Mouse (Mus musculus) megakaryocyte, embryonic 14.5 days (primary cell): Measurements from ENCODE around the gene Sema4d. TPM values are rescaled to one million over a fixed set of nuclear protein-coding genes. Genes with fewer than 3 reads are reported as not detected.

Experiments
- H3K27me3 ChIP-seq: replicated peaks from 2 replicates; pipeline ENCODE3; 2012; ENCODE audit warnings: inconsistent platforms
- H3K36me3 ChIP-seq: replicated peaks from 2 replicates; pipeline ENCODE3; 2012; ENCODE audit warnings: low read length, inconsistent platforms, mixed read lengths
- H3K4me1 ChIP-seq: 2 replicates; pipeline ENCODE4 v1.6.1; 2012; ENCODE audit warnings: inconsistent platforms
- H3K4me3 ChIP-seq: replicated peaks from 2 replicates; pipeline ENCODE3; 2012; ENCODE audit warnings: moderate library complexity, mild to moderate bottlenecking, inconsistent platforms
- H3K9me3 ChIP-seq: 2 replicates; pipeline ENCODE4 v1.6.1; 2012; ENCODE audit warnings: inconsistent platforms
- FLI1 ChIP-seq: IDR thresholded peaks from 2 replicates; pipeline ENCODE4 v1.6.1; 2012; ENCODE audit warnings: low read length, inconsistent platforms, mixed read lengths
- GATA1 ChIP-seq: IDR thresholded peaks from 3 replicates; pipeline ENCODE4 v1.6.1; 2012; ENCODE audit warnings: mixed read lengths, low read length, inconsistent platforms, borderline replicate concordance
- polyA plus RNA-seq: library from polyadenylated mRNA; stranded (reverse); fragments of >175 nt; gene quantifications from 2 replicates; pipeline ENCODE4 v1.2.3, GENCODE M21; 2012; ENCODE audit warnings: low replicate concordance; ENCODE audit not compliant: insufficient read depth

Sema4d gene
- polyA plus RNA-seq, 1 experiment = 55.2 TPM

DNA sequence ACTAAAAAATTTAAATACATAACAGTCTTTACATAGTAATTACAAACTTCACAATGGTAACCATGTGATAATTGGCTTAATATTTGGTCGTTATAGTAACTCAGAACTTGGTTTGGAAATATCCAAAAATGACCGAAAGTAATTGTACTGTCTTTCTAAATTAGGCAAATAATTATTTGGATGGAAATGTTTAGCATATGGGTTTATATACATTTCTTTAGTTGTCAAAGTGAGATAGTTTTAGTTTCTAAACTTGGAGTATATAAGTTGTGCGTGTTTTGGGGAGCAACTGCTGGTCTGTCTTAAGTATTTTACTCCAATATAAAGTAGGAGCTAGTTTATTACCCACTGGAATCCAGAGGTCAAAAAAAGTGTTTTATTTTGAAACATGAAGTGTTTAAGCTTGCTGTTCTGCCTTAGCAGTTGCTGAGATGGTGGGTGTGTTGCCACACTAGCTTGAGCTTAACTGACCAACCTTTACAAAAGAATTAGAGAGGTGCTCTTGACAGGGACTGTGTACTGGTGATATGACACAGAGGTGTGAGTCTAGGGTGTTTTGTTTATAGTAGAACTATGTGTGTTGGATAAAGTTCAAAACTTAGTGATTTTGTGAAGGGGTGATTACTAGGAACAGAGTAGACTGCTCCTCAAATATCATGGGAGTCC, 147.1 kb downstream of the Sema4d start:
- H3K27me3 ChIP-seq = no peaks in the 10 kb centered on the region
- no peaks in the 10 kb centered on the region for H3K9me3 ChIP-seq
- TF ChIP-seq GATA1 (no peak), FLI1 (no peak)
- peak overlapping the region; percentile 98 for H3K4me3 ChIP-seq
- peaks cover 51% of the 10 kb centered on the region for H3K4me1 ChIP-seq
- peaks cover 23% of the 10 kb centered on the region for H3K36me3 ChIP-seq

DNA sequence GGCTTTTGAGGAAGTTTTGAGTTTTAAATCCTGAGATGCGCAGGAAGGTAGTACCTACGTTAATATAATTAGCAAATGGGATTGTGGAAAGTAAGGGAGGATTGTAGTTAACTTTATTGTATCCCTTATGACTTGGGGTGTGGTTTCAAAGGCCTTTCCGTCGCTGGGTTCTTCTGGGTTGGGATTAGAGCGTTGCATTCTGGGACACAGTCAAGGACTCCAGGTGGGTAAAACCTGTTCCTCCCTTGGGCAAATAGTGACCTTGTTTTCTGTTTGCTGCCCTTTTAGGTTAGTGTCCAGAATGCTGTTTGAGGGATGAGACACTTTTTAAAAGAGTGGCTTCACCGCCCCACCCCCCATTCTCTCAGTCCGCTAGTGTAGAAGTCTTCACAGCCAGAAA, 147.7 kb downstream of the Sema4d start:
- Histone ChIP-seq H3K9me3 (no peaks in the 10 kb centered on the region), H3K4me3 (peak overlapping the region; percentile 98), H3K4me1 (peaks cover 46% of the 10 kb centered on the region), H3K27me3 (no peaks in the 10 kb centered on the region), H3K36me3 (peaks cover 18% of the 10 kb centered on the region)
- TF ChIP-seq FLI1 (no peak), GATA1 (no peak)

DNA sequence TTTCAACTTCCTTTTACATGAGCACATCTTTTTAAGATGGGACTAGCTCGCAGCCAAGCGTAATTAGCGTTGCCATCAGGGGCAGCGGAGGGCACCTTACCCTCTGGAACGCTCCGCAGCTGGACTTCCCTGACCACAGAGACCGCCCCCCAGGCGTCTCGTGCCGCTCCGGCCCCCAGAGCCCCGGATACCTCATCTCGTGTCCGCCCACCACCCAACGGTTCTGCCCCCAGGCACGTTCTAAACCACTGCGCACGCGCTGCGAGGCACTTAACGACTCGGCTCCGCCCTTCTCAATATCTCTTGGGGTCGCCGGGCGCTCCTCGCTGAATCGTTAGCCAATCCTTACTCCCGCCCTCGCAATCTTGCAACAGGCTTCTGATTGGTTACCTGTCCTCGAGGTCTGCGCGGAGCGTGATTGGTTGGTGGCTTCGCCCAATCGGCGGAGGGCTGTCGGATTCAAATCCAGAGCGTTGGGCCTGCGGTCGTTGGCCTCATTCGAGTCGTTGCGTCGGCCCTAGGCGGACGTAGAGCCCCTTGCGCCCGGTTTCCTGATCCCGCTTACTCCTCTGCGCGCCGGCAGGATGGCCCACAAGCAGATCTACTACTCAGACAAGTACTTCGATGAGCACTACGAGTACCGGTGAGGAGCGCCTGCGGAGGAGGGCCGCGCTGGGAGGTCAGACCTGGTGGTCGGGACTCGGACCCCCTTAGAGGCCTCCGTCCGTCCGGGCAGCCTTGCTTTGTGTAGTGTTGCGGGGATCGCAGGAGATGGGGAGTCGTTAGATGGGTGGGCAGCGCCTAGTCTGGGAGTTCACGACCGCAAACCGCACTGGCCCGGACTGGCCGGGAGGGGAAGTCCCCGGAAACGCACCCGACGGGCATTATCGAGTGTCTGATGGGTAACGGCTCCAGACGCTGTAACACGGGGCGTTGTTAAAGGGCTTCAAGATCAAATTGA, 148.4 kb downstream of the Sema4d start, which contains the start of gene Cks2:
Cks2 (plus strand) TSS at position 404 of the 961 bp plus-strand sequence.
- peaks cover 43% of the 10 kb centered on the region for H3K4me1 ChIP-seq
- H3K36me3 ChIP-seq = peaks cover 15% of the 10 kb centered on the region
- TF ChIP-seq FLI1 (no peak), GATA1 (no peak; the same call in 2 of the 3 replicates)
- peak within 1 kb of the TSS; percentile 98 for H3K4me3 ChIP-seq
- H3K9me3 ChIP-seq = no peaks in the 10 kb centered on the region
- no peaks in the 10 kb centered on the region for H3K27me3 ChIP-seq

DNA sequence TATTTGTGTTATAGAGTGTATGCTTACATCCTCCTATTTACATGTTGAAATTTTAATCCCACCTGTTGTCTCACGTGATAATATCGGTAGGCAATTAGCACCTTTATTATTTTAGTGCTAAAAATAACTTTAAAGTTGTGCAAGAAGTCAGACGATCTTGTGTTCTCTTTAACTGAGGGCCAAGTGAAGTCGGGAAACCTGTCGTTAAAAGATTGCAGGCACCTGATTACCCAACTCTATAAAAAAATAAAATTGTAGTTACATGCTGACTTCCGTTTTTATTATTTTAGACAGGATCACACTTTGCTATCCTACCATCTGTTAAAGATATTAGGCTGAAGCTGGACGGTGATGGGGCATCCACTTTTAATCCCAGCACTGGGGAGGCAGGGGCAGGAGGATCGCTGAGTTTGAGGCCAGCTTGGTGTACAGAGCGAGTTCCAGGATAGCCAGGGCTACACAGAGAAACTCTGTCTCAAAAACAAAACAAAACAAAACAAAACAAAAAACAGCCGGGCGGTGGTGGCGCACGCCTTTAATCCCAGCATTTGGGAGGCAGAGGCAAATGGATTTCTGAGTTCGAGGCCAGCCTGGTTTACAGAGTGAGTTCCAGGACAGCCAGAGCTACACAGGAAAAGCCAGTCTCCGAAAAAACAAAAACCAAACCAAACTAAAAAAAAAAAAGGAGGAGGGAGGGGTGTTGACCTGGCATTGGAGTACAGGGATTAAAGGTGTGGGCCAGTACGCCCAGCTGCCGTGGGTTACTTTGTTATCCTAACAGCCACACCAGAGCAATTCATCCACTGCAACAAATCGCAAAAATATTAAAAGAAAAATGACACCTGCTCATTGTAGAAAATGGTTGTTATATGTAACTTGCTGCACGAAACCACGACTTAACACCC, 149.4 kb downstream of the Sema4d start:
- Histone ChIP-seq H3K27me3 (no peaks in the 10 kb centered on the region), H3K9me3 (no peaks in the 10 kb centered on the region; the same call in 1 of the 2 replicates), H3K4me1 (peaks cover 38% of the 10 kb centered on the region), H3K4me3 (peak overlapping the region; percentile 98), H3K36me3 (peaks cover 6% of the 10 kb centered on the region)
- TF ChIP-seq FLI1 (no peak), GATA1 (no peak)

DNA sequence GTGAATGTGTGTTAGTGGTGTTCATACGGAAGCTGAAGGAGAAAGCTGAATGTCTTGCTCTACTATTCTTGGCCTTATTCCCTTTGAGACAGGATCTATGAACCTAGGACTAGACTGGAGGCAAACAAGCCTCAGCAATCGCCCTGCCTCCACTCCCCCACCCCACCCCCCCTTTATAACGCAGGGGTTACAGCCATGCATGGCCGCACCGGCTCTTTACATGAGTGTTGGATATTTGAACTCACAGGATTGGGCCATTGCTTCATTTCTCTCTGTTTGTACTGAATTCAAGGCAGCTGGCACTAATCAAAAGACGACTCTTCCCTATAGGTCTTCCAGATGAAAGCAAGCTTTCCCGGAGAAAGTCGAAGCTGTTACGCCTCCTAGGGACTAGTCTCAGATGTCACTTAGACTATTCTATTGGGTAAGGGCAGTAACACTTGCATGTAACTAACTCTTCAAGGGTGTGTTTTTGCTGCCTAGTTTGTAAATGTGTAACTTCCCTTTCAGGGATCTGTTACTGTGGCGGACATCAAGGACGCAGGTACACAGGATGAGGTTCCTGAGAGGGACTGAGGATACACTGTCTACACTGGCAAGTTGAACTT, 151.3 kb downstream of the Sema4d start:
- peaks cover 25% of the 10 kb centered on the region for H3K4me1 ChIP-seq
- no peak overlapping the region for H3K4me3 ChIP-seq
- no peaks in the 10 kb centered on the region; the same call in 1 of the 2 replicates for H3K9me3 ChIP-seq
- no peaks in the 10 kb centered on the region for H3K27me3 ChIP-seq
- H3K36me3 ChIP-seq = no peaks in the 10 kb centered on the region
- no peak for TF ChIP-seq GATA1
- TF ChIP-seq FLI1 = no peak

DNA sequence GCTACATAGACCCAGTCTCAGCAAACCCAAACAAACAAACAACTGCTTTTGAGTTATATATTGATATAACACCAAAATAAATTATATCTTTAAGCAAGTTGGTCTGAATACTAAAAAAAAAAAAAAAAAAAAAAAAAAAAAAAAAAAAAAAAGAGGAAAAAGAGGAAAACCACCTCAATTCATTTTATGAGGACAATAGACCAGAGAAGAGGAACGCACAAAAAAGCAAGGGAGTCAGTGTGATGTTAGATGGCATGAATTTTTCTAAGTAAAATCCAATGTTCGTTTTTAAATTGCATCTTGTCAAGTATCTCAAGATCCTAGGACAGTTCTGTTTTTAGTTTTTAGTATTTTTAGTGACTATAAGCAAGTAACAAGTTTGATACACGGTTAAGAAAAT, 152.1 kb downstream of the Sema4d start:
- H3K4me1 ChIP-seq = peaks cover 18% of the 10 kb centered on the region
- H3K27me3 ChIP-seq = no peaks in the 10 kb centered on the region
- no peaks in the 10 kb centered on the region for H3K36me3 ChIP-seq
- H3K4me3 ChIP-seq = no peak overlapping the region
- no peaks in the 10 kb centered on the region; the same call in 1 of the 2 replicates for H3K9me3 ChIP-seq
- TF ChIP-seq GATA1 = no peak
- TF ChIP-seq FLI1 = no peak

DNA sequence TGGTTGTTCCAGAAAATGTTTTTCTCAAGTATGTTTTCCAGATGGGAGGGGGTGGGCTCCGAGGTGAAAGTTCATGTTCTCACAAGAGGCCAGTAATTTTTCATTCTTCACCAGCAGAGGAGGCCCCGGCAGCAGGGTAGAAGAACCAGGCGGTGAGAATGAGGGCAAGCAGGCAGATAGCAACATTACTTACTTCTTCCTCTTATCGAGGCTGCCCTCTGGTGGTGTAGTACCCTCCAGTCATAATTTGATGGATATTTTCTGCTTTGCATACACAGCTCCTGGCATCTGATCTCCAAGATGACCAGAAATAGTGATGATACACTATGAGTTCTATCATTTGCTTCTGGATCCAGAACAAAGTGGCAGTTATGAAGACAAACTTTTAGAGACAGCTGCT, 154.6 kb downstream of the Sema4d start:
- Histone ChIP-seq H3K27me3 (no peaks in the 10 kb centered on the region), H3K4me1 (peaks cover 11% of the 10 kb centered on the region), H3K9me3 (no peaks in the 10 kb centered on the region; the same call in 1 of the 2 replicates), H3K4me3 (no peak overlapping the region), H3K36me3 (no peaks in the 10 kb centered on the region)
- TF ChIP-seq GATA1 = no peak

Other genes with a start within 250 kb of the Sema4d start
- not detected in 2 replicates for gene Shc3, start 224.3 kb downstream of the Sema4d start, polyA plus RNA-seq
- 18.5 and 117 TPM in 2 replicates for gene Cks2, start 148.5 kb downstream of the Sema4d start, polyA plus RNA-seq
- gene Secisbp2, start 142.1 kb downstream of the Sema4d start, polyA plus RNA-seq = 10.7 and 21.6 TPM in 2 replicates
- gene Gadd45g, start 52.9 kb upstream of the Sema4d start, polyA plus RNA-seq = 115 and 668 TPM in 2 replicates